Mouse (Mus musculus) embryonic facial prominence, embryonic 10.5 days (tissue): ENCODE data around the gene Ddo. TPM values are rescaled to one million over a fixed set of nuclear protein-coding genes. Genes with fewer than 3 reads are reported as not detected.

ENCODE experiments used
- DNase-seq: peaks from one replicate; pipeline ENCODE4 v3.0.0-alpha.2; 2017; ENCODE audit warnings: low spot score
- H3K27ac ChIP-seq: fragments of 300-500 bp; sonication (generic); replicated peaks from 2 replicates; pipeline ENCODE4 v1.5.1; 2016; ENCODE audit warnings: mild to moderate bottlenecking
- H3K27me3 ChIP-seq: fragments of 300-500 bp; sonication (generic); replicated peaks from 2 replicates; pipeline ENCODE4 v1.6.1; 2016; ENCODE audit warnings: low read depth, mild to moderate bottlenecking; ENCODE audit not compliant: poor library complexity, severe bottlenecking
- H3K36me3 ChIP-seq: fragments of 300-500 bp; sonication (generic); replicated peaks from 2 replicates; pipeline ENCODE4 v1.6.1; 2016; ENCODE audit warnings: mild to moderate bottlenecking, moderate library complexity
- H3K4me1 ChIP-seq: fragments of 300-500 bp; sonication (generic); 2 replicates; pipeline ENCODE4 v1.6.1; 2016
- H3K4me3 ChIP-seq: fragments of 300-500 bp; sonication (generic); 2 replicates; pipeline ENCODE4 v1.5.1; 2016; ENCODE audit warnings: mild to moderate bottlenecking, moderate library complexity
- H3K9me3 ChIP-seq: fragments of 300-500 bp; sonication (generic); 2 replicates; pipeline ENCODE4 v1.6.1; 2016; ENCODE audit warnings: mild to moderate bottlenecking
- WGBS: fragments of 180-500 bp; shearing (Covaris S2); methylation state at CpG from one replicate; pipeline ENCODE4 v1.1.7; 2016; 5-methylcytosine and 5-hydroxymethylcytosine counted together
- polyA plus RNA-seq: library from polyadenylated mRNA; unstranded; fragments of >200 nt; fragmentation: Nextera tagmentation; extraction: Ambion mirVana; gene quantifications from 2 replicates; pipeline ENCODE4 v1.2.1, GENCODE M21; 2016

Gene Ddo
- polyA plus RNA-seq, 1 experiment from 2014 or later, result 0.21 TPM

DNA sequence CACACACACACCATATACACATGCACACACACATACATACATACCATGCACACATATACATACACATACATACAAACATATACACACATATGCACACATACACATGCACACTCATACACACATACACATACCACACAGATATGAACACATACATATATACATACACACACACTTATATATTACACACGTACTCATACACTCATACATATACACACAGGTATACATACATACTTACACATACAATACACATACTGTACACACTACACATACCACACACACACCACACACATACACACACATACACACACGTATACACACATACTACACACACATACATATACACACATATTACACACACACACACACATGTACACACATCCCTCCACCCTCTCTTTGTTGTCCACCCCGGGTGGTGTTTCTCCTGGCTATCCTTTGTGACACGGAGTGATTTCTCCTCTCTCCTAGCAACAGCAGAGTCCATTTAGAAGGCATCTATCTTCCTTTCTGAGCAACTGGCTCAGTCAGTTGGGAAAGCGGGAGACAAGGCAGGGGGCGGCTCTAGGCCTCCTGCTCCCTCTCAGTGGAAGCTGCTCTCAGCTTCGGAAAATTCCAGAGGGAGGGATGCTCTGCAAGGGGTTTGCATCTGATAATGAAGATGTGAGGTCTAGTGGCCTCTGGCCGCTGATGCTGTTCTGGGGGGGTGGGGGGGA is 42.9 kb downstream of the Ddo start:
- no peaks in the 10 kb centered on the region for H3K36me3 ChIP-seq
- H3K4me1 ChIP-seq, result peaks cover 20% of the 10 kb centered on the region
- H3K27ac ChIP-seq, result 0 out of 2 replicates have a peak overlapping the region, but pooled peaks have one; percentile 6
- H3K4me3 ChIP-seq, result no peak overlapping the region
- H3K9me3 ChIP-seq, result no peaks in the 10 kb centered on the region
- DNase-seq, result no peak
- WGBS, result 61% methylated on average over 8 of the region's 8 CpGs
- H3K27me3 ChIP-seq, result no peaks in the 10 kb centered on the region

DNA sequence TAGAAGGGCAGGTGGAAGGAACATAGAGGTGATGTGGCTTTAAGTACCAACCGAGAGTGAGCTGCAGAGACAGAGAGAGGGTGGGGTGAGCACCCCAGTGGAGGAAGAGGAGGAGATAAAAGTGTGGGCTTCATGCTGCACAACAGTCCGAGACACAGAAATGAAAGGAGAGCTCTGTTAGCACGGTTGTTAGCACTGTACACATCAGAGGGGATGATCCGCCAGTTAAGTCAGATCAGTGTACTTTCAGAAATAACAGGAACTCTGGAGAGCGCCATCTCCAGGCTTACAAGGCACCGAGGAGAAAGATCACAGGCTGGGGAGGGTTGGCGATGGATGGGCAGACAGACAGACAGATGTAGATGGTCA is 43.5 kb downstream of the Ddo start:
- Histone ChIP-seq H3K27me3 (no peaks in the 10 kb centered on the region), H3K36me3 (no peaks in the 10 kb centered on the region), H3K27ac (0 out of 2 replicates have a peak overlapping the region, but pooled peaks have one; percentile 6), H3K4me1 (peaks cover 20% of the 10 kb centered on the region), H3K4me3 (no peak overlapping the region), H3K9me3 (no peaks in the 10 kb centered on the region)
- no peak for DNase-seq
- WGBS, result 63% methylated on average over 7 of the region's 7 CpGs

DNA sequence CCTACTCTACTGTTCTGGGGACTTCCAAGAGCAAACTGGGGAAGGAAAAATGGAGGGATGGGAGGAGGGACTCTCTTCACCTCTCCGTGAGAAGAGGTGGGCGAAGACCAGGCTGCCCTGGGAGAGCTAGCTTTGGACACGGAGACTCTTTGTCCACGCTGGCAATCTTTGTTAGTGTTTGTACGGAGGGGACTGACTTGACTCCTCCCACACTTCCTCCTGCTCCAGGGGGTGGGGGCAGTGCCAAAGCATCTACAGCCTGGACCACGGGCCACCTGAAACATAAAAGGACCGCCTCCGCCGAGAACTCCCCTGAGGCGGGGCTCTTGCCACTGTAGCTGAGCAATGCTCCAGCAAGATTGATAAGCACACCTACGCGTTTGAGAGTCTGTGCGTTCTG is 44.3 kb downstream of the Ddo start:
- peak; percentile 52 for DNase-seq
- Histone ChIP-seq H3K27ac (peak overlapping the region; percentile 49), H3K9me3 (no peaks in the 10 kb centered on the region), H3K4me1 (peaks cover 20% of the 10 kb centered on the region), H3K36me3 (no peaks in the 10 kb centered on the region), H3K4me3 (peak overlapping the region; percentile 50), H3K27me3 (no peaks in the 10 kb centered on the region)
- 6% methylated on average over 13 of the region's 13 CpGs for WGBS

DNA sequence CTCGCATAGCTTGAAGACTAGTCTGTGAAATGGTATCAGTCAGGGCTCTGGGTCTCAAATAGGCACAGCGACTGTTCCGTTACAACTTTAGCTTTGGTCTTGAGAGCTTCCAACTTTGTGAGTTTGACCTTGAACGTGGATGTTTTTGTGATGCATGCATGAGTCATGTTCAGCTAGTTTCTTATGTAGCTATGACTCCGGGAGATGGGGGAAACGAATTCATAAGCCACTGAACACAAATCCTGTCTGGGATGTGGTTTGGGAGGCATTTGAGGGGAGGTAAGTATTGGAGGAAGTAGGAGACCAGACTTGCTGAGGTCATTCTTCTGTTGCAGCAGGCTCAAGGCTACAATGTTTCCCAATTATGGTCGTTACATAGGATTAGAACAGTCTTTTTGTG is 46.1 kb downstream of the Ddo start:
- 88% methylated on average over 7 of the region's 7 CpGs for WGBS
- Histone ChIP-seq H3K27me3 (no peaks in the 10 kb centered on the region), H3K4me3 (no peak overlapping the region), H3K27ac (no peak overlapping the region), H3K4me1 (peaks cover 20% of the 10 kb centered on the region), H3K9me3 (no peaks in the 10 kb centered on the region), H3K36me3 (no peaks in the 10 kb centered on the region)
- DNase-seq, result no peak

DNA sequence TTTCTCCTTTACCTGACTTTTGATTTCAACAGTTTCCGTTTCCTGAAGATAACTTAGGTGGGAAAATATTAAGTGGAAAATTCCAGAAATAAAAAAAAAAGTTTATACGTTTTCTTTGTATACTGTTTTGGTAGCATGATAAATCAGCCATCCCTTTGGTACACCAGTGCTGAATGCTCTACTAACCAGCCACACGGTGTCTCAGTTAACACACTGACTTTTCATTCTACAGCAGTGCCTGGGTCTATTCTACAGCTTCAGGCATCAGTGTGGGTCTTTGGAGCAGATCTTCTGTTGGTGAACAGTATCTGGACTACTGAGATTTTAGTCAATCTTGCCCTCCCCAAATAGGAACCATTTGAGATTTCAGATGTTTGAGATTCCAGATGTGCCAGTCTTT is 48.7 kb downstream of the Ddo start:
- Histone ChIP-seq H3K27ac (no peak overlapping the region), H3K36me3 (no peaks in the 10 kb centered on the region), H3K4me3 (no peak overlapping the region), H3K4me1 (peaks cover 24% of the 10 kb centered on the region), H3K27me3 (0 out of 2 replicates have a peak, but pooled peaks cover 3% of the 10 kb centered on the region), H3K9me3 (no peaks in the 10 kb centered on the region)
- no peak for DNase-seq
- WGBS, result 80% methylated on average over 3 of the region's 3 CpGs

DNA sequence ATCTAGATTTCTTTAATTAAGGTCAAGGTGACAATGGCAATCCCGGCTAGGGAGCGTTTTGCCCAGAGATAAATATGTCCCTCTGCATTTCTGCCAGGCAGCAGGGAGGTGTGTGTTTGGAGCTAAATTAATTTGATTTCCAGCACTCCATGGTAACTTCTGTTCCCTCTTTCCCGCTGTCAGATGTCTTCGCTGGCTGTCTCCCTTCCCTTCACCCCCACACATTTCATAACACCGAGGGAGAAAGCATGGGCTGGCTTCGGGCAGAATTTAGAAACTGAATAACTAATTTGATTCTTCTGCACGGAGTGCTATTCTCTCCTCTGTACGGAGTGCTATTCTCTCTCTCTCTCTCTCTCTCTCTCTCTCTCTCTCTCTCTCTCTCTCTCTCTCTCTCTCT is 52.7 kb downstream of the Ddo start:
- no peaks in the 10 kb centered on the region for H3K9me3 ChIP-seq
- H3K27me3 ChIP-seq, result peaks cover 11% of the 10 kb centered on the region; the same call in 1 of the 2 replicates
- peaks cover 28% of the 10 kb centered on the region for H3K4me1 ChIP-seq
- no peak overlapping the region; the same call in 1 of the 2 replicates for H3K27ac ChIP-seq
- no peaks in the 10 kb centered on the region for H3K36me3 ChIP-seq
- peak overlapping the region; percentile 74 for H3K4me3 ChIP-seq
- no peak for DNase-seq
- WGBS, result 35% methylated on average over 8 of the region's 8 CpGs

DNA sequence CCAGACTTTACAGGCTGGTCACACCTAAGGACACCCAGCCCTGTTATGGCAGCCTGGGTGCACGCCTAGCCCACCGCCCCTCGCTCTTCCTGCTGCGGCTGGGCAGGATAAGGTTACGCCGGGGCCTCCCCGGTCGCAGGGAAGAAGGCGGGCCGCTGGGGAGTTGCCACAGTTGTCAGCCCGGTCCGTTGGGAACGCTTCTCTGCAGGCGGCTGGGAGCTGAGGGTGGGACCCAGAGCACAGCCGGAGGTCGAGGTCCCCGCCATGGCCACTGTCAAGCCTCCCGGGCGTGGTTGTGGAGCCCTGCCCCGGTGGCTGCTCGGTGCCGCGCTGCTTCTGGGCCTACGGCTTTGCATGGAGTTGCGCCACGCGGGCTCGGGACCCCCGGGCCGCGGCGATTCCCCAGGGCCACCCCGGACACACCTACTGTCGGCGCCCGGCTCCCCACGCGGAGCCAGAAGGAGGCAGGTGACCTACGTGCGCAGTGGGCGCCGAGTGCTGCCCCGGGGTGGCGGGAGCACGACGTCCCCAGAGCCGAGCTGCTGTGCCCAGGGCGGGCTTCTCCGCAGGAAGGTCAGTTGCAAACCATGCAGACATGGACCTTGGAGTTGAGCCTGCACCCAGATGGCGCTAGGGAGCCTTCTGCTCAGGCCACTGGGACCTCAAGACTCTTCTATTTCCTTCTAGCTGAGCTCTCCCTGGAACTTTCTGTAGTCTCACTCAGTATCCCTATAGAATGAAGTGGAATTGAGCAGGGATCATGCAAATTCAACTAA is 53.5 kb downstream of the Ddo start, which contains the start of gene Mettl24:
Mettl24 (plus strand) TSS at position 191 of the 776 bp plus-strand sequence.
- WGBS, result under 1% methylated on average over 50 of the region's 50 CpGs
- peaks cover 28% of the 10 kb centered on the region for H3K4me1 ChIP-seq
- DNase-seq, result peak; percentile 80
- H3K9me3 ChIP-seq, result no peaks in the 10 kb centered on the region
- peaks cover 11% of the 10 kb centered on the region; the same call in 1 of the 2 replicates for H3K27me3 ChIP-seq
- H3K27ac ChIP-seq, result peak within 1 kb of the TSS; percentile 91
- H3K4me3 ChIP-seq, result peak within 1 kb of the TSS; percentile 74
- no peaks in the 10 kb centered on the region for H3K36me3 ChIP-seq

DNA sequence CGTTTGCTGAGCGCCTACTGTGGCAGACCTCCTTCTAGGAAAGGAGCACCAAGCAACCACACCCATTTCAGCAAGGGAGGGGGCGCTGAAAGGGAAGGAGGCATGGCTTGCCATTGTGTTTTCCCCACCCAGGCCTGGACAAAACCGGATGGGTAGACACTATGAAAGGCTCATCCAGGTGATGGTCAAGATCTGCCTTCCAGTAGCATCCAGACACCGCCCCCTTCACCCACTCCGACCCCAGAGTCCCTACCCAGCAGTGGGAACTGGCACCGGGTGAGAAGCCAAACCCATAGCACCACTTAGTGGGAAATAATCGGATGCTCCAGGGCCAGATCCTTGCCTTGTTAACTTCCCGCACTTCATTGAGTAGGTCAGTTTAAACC is 54.0 kb downstream of the Ddo start:
- Histone ChIP-seq H3K36me3 (no peaks in the 10 kb centered on the region), H3K4me1 (peaks cover 28% of the 10 kb centered on the region), H3K27me3 (peaks cover 11% of the 10 kb centered on the region; the same call in 1 of the 2 replicates), H3K27ac (peak overlapping the region; percentile 91), H3K9me3 (no peaks in the 10 kb centered on the region), H3K4me3 (peak overlapping the region; percentile 74)
- DNase-seq, result no peak
- WGBS, result 54% methylated on average over 9 of the region's 9 CpGs

DNA sequence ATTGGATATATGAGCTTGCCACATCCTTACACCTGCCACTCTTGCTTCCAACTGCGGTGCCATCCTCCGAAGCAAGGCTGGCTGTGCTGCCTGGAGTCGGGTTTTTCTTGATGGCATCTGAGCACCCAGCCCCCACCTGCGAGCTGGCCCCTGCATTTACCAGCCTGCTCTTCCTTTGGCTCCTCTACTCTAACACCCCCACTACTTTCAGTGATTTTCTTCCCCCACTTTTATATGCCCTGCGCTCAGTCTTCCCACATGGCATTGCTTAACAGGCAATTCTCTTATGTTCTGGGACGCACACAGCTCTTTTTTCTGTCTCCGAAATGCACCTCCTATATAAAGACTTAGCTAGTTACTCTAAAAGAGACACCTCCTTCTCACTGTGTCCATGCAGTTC is 54.5 kb downstream of the Ddo start:
- Histone ChIP-seq H3K4me3 (no peak overlapping the region), H3K36me3 (no peaks in the 10 kb centered on the region), H3K4me1 (peaks cover 28% of the 10 kb centered on the region), H3K27ac (no peak overlapping the region; the same call in 1 of the 2 replicates), H3K27me3 (peaks cover 11% of the 10 kb centered on the region; the same call in 1 of the 2 replicates), H3K9me3 (no peaks in the 10 kb centered on the region)
- DNase-seq, result no peak
- WGBS, result 89% methylated on average over 7 of the region's 7 CpGs

DNA sequence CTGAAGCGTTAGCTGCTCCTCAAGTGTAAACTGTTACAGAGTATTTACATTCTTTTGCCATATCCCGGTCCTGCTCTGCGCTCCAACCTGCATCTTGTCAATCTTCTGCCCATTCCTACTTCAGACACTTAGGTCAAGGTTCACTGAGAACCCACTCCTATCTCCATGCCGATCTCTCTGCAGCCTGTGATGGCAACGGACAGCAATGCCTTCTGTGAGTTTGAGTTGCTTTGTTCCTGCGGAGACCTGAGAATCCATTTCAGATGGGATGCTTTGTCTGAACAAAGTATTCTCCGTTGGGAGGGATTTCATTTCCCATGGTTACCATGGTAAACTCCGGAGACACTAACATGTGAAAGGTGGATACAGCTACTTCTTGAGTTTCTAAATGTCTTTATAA is 55.8 kb downstream of the Ddo start:
- no peak overlapping the region for H3K27ac ChIP-seq
- DNase-seq, result peak; percentile 51
- H3K36me3 ChIP-seq, result no peaks in the 10 kb centered on the region
- peaks cover 28% of the 10 kb centered on the region for H3K4me1 ChIP-seq
- H3K27me3 ChIP-seq, result peaks cover 11% of the 10 kb centered on the region; the same call in 1 of the 2 replicates
- H3K4me3 ChIP-seq, result no peak overlapping the region
- 48% methylated on average over 8 of the region's 8 CpGs for WGBS
- peaks cover 3% of the 10 kb centered on the region; the same call in 1 of the 2 replicates for H3K9me3 ChIP-seq

DNA sequence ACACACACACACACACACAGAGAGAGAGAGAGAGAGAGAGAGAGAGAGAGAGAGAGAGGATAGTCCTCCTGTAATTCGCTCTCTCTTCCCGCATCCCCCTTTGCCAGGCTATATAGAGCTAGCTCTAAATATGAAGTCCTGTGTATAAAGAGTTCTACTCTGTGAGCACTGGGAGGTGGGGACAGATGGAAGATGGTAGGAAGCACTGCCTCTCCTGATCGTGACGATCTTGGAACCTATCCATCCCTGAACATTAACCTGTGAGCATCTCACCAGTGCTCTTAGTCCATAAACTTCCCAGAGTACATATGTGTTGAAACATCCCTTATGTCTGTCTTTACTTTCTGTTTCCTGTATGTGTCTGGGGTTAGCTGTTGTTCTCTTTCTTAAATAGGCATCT is 57.2 kb downstream of the Ddo start:
- no peak overlapping the region for H3K27ac ChIP-seq
- peaks cover 28% of the 10 kb centered on the region for H3K4me1 ChIP-seq
- WGBS, result 89% methylated on average over 4 of the region's 4 CpGs
- no peak overlapping the region for H3K4me3 ChIP-seq
- H3K9me3 ChIP-seq, result peaks cover 3% of the 10 kb centered on the region; the same call in 1 of the 2 replicates
- H3K27me3 ChIP-seq, result peaks cover 11% of the 10 kb centered on the region; the same call in 1 of the 2 replicates
- no peaks in the 10 kb centered on the region for H3K36me3 ChIP-seq
- no peak for DNase-seq

DNA sequence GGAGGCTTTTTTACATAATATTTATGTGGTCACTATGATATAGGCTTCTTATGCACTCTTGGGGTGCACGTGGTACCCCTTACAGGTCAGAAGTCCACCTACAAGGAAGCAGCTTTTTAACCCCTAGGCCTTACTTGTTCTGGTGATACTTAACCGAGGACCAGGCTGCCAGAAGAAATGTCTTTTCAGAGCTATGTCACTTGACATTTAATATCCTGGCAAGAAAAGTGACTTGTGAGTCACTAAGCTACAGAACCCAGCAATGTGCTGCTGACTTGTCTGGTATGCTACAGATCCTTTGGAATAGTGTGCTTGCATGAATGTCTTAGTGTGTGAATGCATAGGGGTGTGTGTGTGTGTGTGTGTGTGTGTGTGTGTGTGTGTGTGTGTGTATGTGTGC is 57.6 kb downstream of the Ddo start:
- no peak for DNase-seq
- Histone ChIP-seq H3K9me3 (peaks cover 3% of the 10 kb centered on the region; the same call in 1 of the 2 replicates), H3K4me1 (peaks cover 27% of the 10 kb centered on the region), H3K27ac (no peak overlapping the region), H3K27me3 (peaks cover 9% of the 10 kb centered on the region; the same call in 1 of the 2 replicates), H3K4me3 (no peak overlapping the region), H3K36me3 (no peaks in the 10 kb centered on the region)
- 77% methylated on average over 2 of the region's 2 CpGs for WGBS
